Mouse (Mus musculus): ENCODE measurements around the gene Pax7. TPM values are rescaled to one million over a fixed set of nuclear protein-coding genes. Genes with fewer than 3 reads are reported as not detected.

Pax7 gene
- polyA plus RNA-seq, 1 experiment from 2014 or later = not detected

- 8% methylated on average over 22 of the region's 22 CpGs for WGBS
- TF ChIP-seq CTCF (IDR thresholded peaks at IDR 0.05; ENCODE audit: low read depth) = no peak
- no peak overlapping the region for H3K9ac ChIP-seq (ENCODE audit: low read depth, low read length)
- no peak overlapping the region for H3K4me3 ChIP-seq (ENCODE audit: low read depth, low read length)
- no peaks in the 10 kb centered on the region for H3K36me3 ChIP-seq (ENCODE audit: control insufficient read depth, insufficient read depth)
- H3K4me1 ChIP-seq (replicated peaks; ENCODE audit: control insufficient read depth, insufficient read depth, low read length) = no peaks in the 10 kb centered on the region
- no peak overlapping the region for H3K27ac ChIP-seq (ENCODE audit: low read depth, low read length)
- H3K9me3 ChIP-seq (ENCODE audit: control insufficient read depth) = no peaks in the 10 kb centered on the region
- H3K4me2 ChIP-seq (replicated peaks; ENCODE audit: low read depth) = no peak overlapping the region
- H3K27me3 ChIP-seq (replicated peaks; ENCODE audit: control insufficient read depth, insufficient read depth, low read length) = peaks cover 45% of the 10 kb centered on the region
- ATAC-seq = no peak
These were observed 22.4 kb downstream of the Pax7 start for GRCm38 (mm10) chr4:139810762-139811438.

GRCm38 (mm10) chr4:139809381-139809820, 23.9 kb downstream of the Pax7 start:
- no peak overlapping the region for H3K4me3 ChIP-seq (ENCODE audit: low read depth, low read length)
- no peak overlapping the region for H3K9ac ChIP-seq (ENCODE audit: low read depth, low read length)
- no peaks in the 10 kb centered on the region for H3K4me1 ChIP-seq (replicated peaks; ENCODE audit: control insufficient read depth, insufficient read depth, low read length)
- no peak for TF ChIP-seq CTCF (IDR thresholded peaks at IDR 0.05; ENCODE audit: low read depth)
- WGBS = 46% methylated on average over 7 of the region's 7 CpGs
- H3K36me3 ChIP-seq (ENCODE audit: control insufficient read depth, insufficient read depth) = no peaks in the 10 kb centered on the region
- H3K27me3 ChIP-seq (replicated peaks; ENCODE audit: control insufficient read depth, insufficient read depth, low read length) = peaks cover 34% of the 10 kb centered on the region
- ATAC-seq = no peak
- no peak overlapping the region for H3K27ac ChIP-seq (ENCODE audit: low read depth, low read length)
- no peak overlapping the region for H3K4me2 ChIP-seq (replicated peaks; ENCODE audit: low read depth)
- no peaks in the 10 kb centered on the region for H3K9me3 ChIP-seq (ENCODE audit: control insufficient read depth)

- no peak for TF ChIP-seq CTCF (IDR thresholded peaks at IDR 0.05; ENCODE audit: low read depth)
These were observed 25.5 kb downstream of the Pax7 start for GRCm38 (mm10) chr4:139807820-139808219.

GRCm38 (mm10) chr4:139807191-139807808, 26.0 kb downstream of the Pax7 start:
- 37% methylated on average over 14 of the region's 14 CpGs for WGBS
- H3K9me3 ChIP-seq (ENCODE audit: control insufficient read depth) = no peaks in the 10 kb centered on the region
- H3K4me1 ChIP-seq (replicated peaks; ENCODE audit: control insufficient read depth, insufficient read depth, low read length) = no peaks in the 10 kb centered on the region
- no peak for ATAC-seq
- peaks cover 15% of the 10 kb centered on the region for H3K27me3 ChIP-seq (replicated peaks; ENCODE audit: control insufficient read depth, insufficient read depth, low read length)
- H3K36me3 ChIP-seq (ENCODE audit: control insufficient read depth, insufficient read depth) = no peaks in the 10 kb centered on the region
- no peak overlapping the region for H3K27ac ChIP-seq (ENCODE audit: low read depth, low read length)
- H3K9ac ChIP-seq (ENCODE audit: low read depth, low read length) = no peak overlapping the region
- H3K4me2 ChIP-seq (replicated peaks; ENCODE audit: low read depth) = no peak overlapping the region
- TF ChIP-seq CTCF (IDR thresholded peaks at IDR 0.05; ENCODE audit: low read depth) = no peak
- no peak overlapping the region for H3K4me3 ChIP-seq (ENCODE audit: low read depth, low read length)

More at GRCm38 (mm10) chr4:139807820-139808219, 25.5 kb downstream of the Pax7 start:
- no peak for ATAC-seq
- Histone ChIP-seq H3K36me3 (ENCODE audit: control insufficient read depth, insufficient read depth) (no peaks in the 10 kb centered on the region), H3K4me2 (replicated peaks; ENCODE audit: low read depth) (no peak overlapping the region), H3K27me3 (replicated peaks; ENCODE audit: control insufficient read depth, insufficient read depth, low read length) (peaks cover 19% of the 10 kb centered on the region), H3K9ac (ENCODE audit: low read depth, low read length) (no peak overlapping the region), H3K27ac (ENCODE audit: low read depth, low read length) (no peak overlapping the region), H3K4me3 (ENCODE audit: low read depth, low read length) (no peak overlapping the region), H3K4me1 (replicated peaks; ENCODE audit: control insufficient read depth, insufficient read depth, low read length) (no peaks in the 10 kb centered on the region), H3K9me3 (ENCODE audit: control insufficient read depth) (no peaks in the 10 kb centered on the region)
- 41% methylated on average over 10 of the region's 10 CpGs for WGBS

GRCm38 (mm10) chr4:139804896-139805295, 28.4 kb downstream of the Pax7 start:
- WGBS = 76% methylated on average over 8 of the region's 8 CpGs
- Histone ChIP-seq H3K36me3 (ENCODE audit: control insufficient read depth, insufficient read depth) (no peaks in the 10 kb centered on the region), H3K4me1 (replicated peaks; ENCODE audit: control insufficient read depth, insufficient read depth, low read length) (no peaks in the 10 kb centered on the region), H3K4me2 (replicated peaks; ENCODE audit: low read depth) (no peak overlapping the region), H3K27ac (ENCODE audit: low read depth, low read length) (no peak overlapping the region), H3K9ac (ENCODE audit: low read depth, low read length) (no peak overlapping the region), H3K9me3 (ENCODE audit: control insufficient read depth) (no peaks in the 10 kb centered on the region), H3K27me3 (replicated peaks; ENCODE audit: control insufficient read depth, insufficient read depth, low read length) (peaks cover 17% of the 10 kb centered on the region), H3K4me3 (ENCODE audit: low read depth, low read length) (no peak overlapping the region)
- ATAC-seq = no peak
- TF ChIP-seq CTCF (IDR thresholded peaks at IDR 0.05; ENCODE audit: low read depth) = no peak

GRCm38 (mm10) chr4:139803981-139804380, 29.3 kb downstream of the Pax7 start:
- no peaks in the 10 kb centered on the region for H3K36me3 ChIP-seq (ENCODE audit: control insufficient read depth, insufficient read depth)
- no peak overlapping the region for H3K4me2 ChIP-seq (replicated peaks; ENCODE audit: low read depth)
- no peak for ATAC-seq
- no peaks in the 10 kb centered on the region for H3K4me1 ChIP-seq (replicated peaks; ENCODE audit: control insufficient read depth, insufficient read depth, low read length)
- H3K27me3 ChIP-seq (replicated peaks; ENCODE audit: control insufficient read depth, insufficient read depth, low read length) = peaks cover 20% of the 10 kb centered on the region; the same call in 1 of the 2 replicates
- 10% methylated on average over 2 of the region's 2 CpGs for WGBS
- no peaks in the 10 kb centered on the region for H3K9me3 ChIP-seq (ENCODE audit: control insufficient read depth)
- no peak overlapping the region for H3K4me3 ChIP-seq (ENCODE audit: low read depth, low read length)
- no peak overlapping the region for H3K27ac ChIP-seq (ENCODE audit: low read depth, low read length)
- no peak for TF ChIP-seq CTCF (IDR thresholded peaks at IDR 0.05; ENCODE audit: low read depth)
- no peak overlapping the region for H3K9ac ChIP-seq (ENCODE audit: low read depth, low read length)
